Mouse (Mus musculus): ENCODE data around the gene Gpr63. TPM values are rescaled to one million over a fixed set of nuclear protein-coding genes. Genes with fewer than 3 reads are reported as not detected.
"Not testable (repeated sequence)": the region's sequence is repeated elsewhere in the genome, so short reads cannot be mapped to it uniquely, and the experiment has no call there.

The Gpr63 gene
- polyA plus RNA-seq, 1 experiment from 2014 or later: 1.5 TPM

- H3K4me3 ChIP-seq: no peak overlapping the region
- H3K36me3 ChIP-seq: peaks cover 21% of the 10 kb centered on the region
- no peaks in the 10 kb centered on the region for H3K9me3 ChIP-seq (replicated peaks)
- no peaks in the 10 kb centered on the region for H3K27me3 ChIP-seq (ENCODE audit: low read depth, poor library complexity, severe bottlenecking)
- no peak for DNase-seq (ENCODE audit: low spot score)
- H3K4me1 ChIP-seq: no peaks in the 10 kb centered on the region
- no peak overlapping the region for H3K27ac ChIP-seq (replicated peaks)
- 87% methylated on average over 5 of the region's 5 CpGs for WGBS
Observed at GRCm38 (mm10) chr4:25011780-25012179, 45.6 kb downstream of the Gpr63 start.

- Histone ChIP-seq H3K27me3 (ENCODE audit: low read depth, poor library complexity, severe bottlenecking) (no peaks in the 10 kb centered on the region), H3K4me1 (no peaks in the 10 kb centered on the region), H3K27ac (replicated peaks) (no peak overlapping the region), H3K9me3 (replicated peaks) (no peaks in the 10 kb centered on the region), H3K4me3 (no peak overlapping the region), H3K36me3 (peaks cover 11% of the 10 kb centered on the region)
- DNase-seq (ENCODE audit: low spot score): no peak
- WGBS: 96% methylated on average over 3 of the region's 3 CpGs
Observed at GRCm38 (mm10) chr4:25012726-25013125, 46.5 kb downstream of the Gpr63 start.

GRCm38 (mm10) chr4:25015017-25015655 lies 48.9 kb downstream of the Gpr63 start:
- no peak overlapping the region for H3K4me3 ChIP-seq
- no peak for DNase-seq (ENCODE audit: low spot score)
- 85% methylated on average over 2 of the region's 2 CpGs for WGBS
- no peaks in the 10 kb centered on the region for H3K4me1 ChIP-seq
- no peak overlapping the region for H3K27ac ChIP-seq (replicated peaks)
- H3K9me3 ChIP-seq (replicated peaks): no peaks in the 10 kb centered on the region
- no peaks in the 10 kb centered on the region for H3K36me3 ChIP-seq
- no peaks in the 10 kb centered on the region for H3K27me3 ChIP-seq (ENCODE audit: low read depth, poor library complexity, severe bottlenecking)

GRCm38 (mm10) chr4:25028252-25028651 lies 62.0 kb downstream of the Gpr63 start:
- H3K27me3 ChIP-seq (ENCODE audit: low read depth, poor library complexity, severe bottlenecking): no peaks in the 10 kb centered on the region
- no peaks in the 10 kb centered on the region for H3K9me3 ChIP-seq (replicated peaks)
- no peak overlapping the region for H3K27ac ChIP-seq (replicated peaks)
- WGBS: 93% methylated on average over 2 of the region's 2 CpGs
- H3K4me1 ChIP-seq: no peaks in the 10 kb centered on the region
- no peak for DNase-seq (ENCODE audit: low spot score)
- no peaks in the 10 kb centered on the region for H3K36me3 ChIP-seq
- H3K4me3 ChIP-seq: no peak overlapping the region

- Histone ChIP-seq H3K27me3 (ENCODE audit: low read depth, poor library complexity, severe bottlenecking) (no peaks in the 10 kb centered on the region), H3K4me1 (no peaks in the 10 kb centered on the region), H3K4me3 (no peak overlapping the region), H3K36me3 (no peaks in the 10 kb centered on the region), H3K9me3 (replicated peaks) (no peaks in the 10 kb centered on the region), H3K27ac (replicated peaks) (no peak overlapping the region)
- 77% methylated on average over 1 of the region's 1 CpGs for WGBS
- no peak for DNase-seq (ENCODE audit: low spot score)
Observed at GRCm38 (mm10) chr4:25028752-25029151, 62.5 kb downstream of the Gpr63 start.

DNA sequence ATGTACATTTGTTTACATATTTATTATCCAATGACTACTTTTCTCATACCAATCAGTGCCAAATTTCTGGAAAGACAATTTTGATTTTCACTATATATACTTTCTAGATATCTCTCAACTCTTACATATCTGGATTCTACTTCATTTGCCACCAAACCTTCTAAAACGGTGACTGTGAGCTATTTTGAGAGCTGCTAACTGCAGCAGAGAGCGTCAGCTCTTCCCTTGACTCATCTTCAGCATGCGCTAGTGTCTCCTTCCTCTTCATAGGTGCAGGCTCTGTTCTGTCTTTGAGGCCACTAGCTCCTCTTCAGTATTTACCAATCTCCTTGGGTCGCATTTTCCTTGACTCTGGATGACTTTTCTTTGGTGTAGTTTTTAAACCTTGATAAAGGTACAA lies 63.7 kb downstream of the Gpr63 start:
- Histone ChIP-seq H3K4me3 (no peak overlapping the region), H3K36me3 (no peaks in the 10 kb centered on the region), H3K9me3 (replicated peaks) (no peaks in the 10 kb centered on the region), H3K27me3 (ENCODE audit: low read depth, poor library complexity, severe bottlenecking) (no peaks in the 10 kb centered on the region), H3K4me1 (no peaks in the 10 kb centered on the region), H3K27ac (replicated peaks) (no peak overlapping the region)
- DNase-seq (ENCODE audit: low spot score): no peak
- WGBS: 81% methylated on average over 4 of the region's 4 CpGs

GRCm38 (mm10) chr4:25035158-25035791 lies 69.1 kb downstream of the Gpr63 start:
- Histone ChIP-seq H3K27ac (replicated peaks) (no peak overlapping the region), H3K27me3 (ENCODE audit: low read depth, poor library complexity, severe bottlenecking) (no peaks in the 10 kb centered on the region), H3K4me1 (no peaks in the 10 kb centered on the region), H3K36me3 (no peaks in the 10 kb centered on the region), H3K4me3 (no peak overlapping the region), H3K9me3 (replicated peaks) (no peaks in the 10 kb centered on the region)
- WGBS: 37% methylated on average over 6 of the region's 6 CpGs
- no peak for DNase-seq (ENCODE audit: low spot score)

DNA sequence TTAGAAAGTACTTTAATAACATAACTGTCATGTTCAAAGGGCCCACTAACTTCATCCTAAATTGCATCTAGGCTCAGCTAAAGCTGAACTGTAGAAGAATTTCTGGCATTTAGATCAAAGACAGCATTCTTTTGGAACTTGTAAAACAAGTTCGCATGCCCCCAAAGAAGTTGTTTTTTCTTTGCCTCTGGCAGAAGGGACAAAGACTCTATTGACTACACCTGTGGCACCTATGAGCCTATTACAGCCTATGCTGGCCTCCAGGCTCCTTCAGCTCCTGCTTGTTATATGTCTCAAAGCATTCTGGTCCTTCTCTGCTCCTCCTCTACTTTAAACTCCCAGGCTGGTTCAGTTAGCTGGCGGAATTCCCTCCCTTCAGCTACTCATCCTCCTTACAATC lies 69.6 kb downstream of the Gpr63 start:
- H3K36me3 ChIP-seq: no peaks in the 10 kb centered on the region
- no peaks in the 10 kb centered on the region for H3K9me3 ChIP-seq (replicated peaks)
- no peaks in the 10 kb centered on the region for H3K4me1 ChIP-seq
- DNase-seq (ENCODE audit: low spot score): no peak
- no peak overlapping the region for H3K4me3 ChIP-seq
- H3K27ac ChIP-seq (replicated peaks): no peak overlapping the region
- WGBS: 78% methylated on average over 2 of the region's 2 CpGs
- no peaks in the 10 kb centered on the region for H3K27me3 ChIP-seq (ENCODE audit: low read depth, poor library complexity, severe bottlenecking)

DNA sequence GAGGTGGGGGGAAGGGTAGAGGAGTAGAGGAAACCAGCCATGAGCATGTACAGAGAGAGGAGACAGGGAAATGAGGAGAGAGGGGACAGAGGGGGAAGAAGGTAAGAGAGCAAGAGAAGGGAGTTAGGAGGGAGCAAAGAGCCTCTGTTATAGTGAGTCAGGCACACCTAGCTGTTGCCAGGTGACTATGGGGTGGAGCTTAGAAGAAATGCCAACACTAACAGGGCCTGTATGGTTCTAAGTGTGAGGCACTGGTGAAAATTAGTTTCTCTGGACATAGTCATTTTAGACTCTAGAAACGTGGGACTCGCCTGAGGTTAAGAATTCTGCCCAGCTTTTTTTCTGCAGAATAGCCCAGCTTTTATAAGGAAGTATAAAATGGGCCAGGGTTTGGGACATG lies 71.1 kb downstream of the Gpr63 start:
- 77% methylated on average over 2 of the region's 2 CpGs for WGBS
- Histone ChIP-seq H3K27me3 (ENCODE audit: low read depth, poor library complexity, severe bottlenecking) (no peaks in the 10 kb centered on the region), H3K9me3 (replicated peaks) (peaks cover 1% of the 10 kb centered on the region; the same call in 1 of the 2 replicates), H3K4me3 (no peak overlapping the region), H3K4me1 (no peaks in the 10 kb centered on the region), H3K27ac (replicated peaks) (no peak overlapping the region), H3K36me3 (no peaks in the 10 kb centered on the region)
- DNase-seq (ENCODE audit: low spot score): no peak

GRCm38 (mm10) chr4:25055541-25055940 lies 89.3 kb downstream of the Gpr63 start:
- H3K4me1 ChIP-seq; H3K36me3 ChIP-seq; DNase-seq (ENCODE audit: low spot score); H3K27ac ChIP-seq (replicated peaks); H3K27me3 ChIP-seq (ENCODE audit: low read depth, poor library complexity, severe bottlenecking); H3K9me3 ChIP-seq (replicated peaks); H3K4me3 ChIP-seq: not testable (repeated sequence)
- WGBS: 84% methylated on average over 1 of the region's 1 CpGs

Other genes with a start within 250 kb of the Gpr63 start
- gene Klhl32, start 115.3 kb upstream of the Gpr63 start, polyA plus RNA-seq (2016; fragmentation: Nextera tagmentation; extraction: Ambion mirVana): 3.8 and 5.5 TPM in 2 replicates
- 57.3 and 61.8 TPM in 2 replicates for gene Ndufaf4, start 68.3 kb upstream of the Gpr63 start, polyA plus RNA-seq (2016; fragmentation: Nextera tagmentation; extraction: Ambion mirVana)